Mouse (Mus musculus) kidney, embryonic 15.5 days (tissue): ENCODE results near the gene Cd6. TPM values are rescaled to one million over a fixed set of nuclear protein-coding genes. Genes with fewer than 3 reads are reported as not detected.
A peak's percentile ranks its signal among the peaks of the same experiment; 100 is the strongest.

Source experiments
- ATAC-seq: fragments of 200-750 bp; cut with Nextera tagmentation; replicated peaks from 2 replicates; pipeline ENCODE4 v1.8.0; 2017; ENCODE audit warnings: moderate TSS enrichment; ENCODE audit not compliant: low FRiP score
- H3K27ac ChIP-seq: fragments of 300-500 bp; sonication (generic); 2 replicates; pipeline ENCODE4 v1.5.1; 2015; ENCODE audit warnings: mild to moderate bottlenecking, inconsistent platforms
- H3K27me3 ChIP-seq: fragments of 300-500 bp; sonication (generic); 2 replicates; pipeline ENCODE4 v1.6.1; 2015; ENCODE audit warnings: inconsistent platforms
- H3K36me3 ChIP-seq: fragments of 300-500 bp; sonication (generic); 2 replicates; pipeline ENCODE4 v1.6.1; 2015; ENCODE audit warnings: inconsistent platforms
- H3K4me1 ChIP-seq: fragments of 300-500 bp; sonication (generic); 2 replicates; pipeline ENCODE4 v1.6.1; 2015; ENCODE audit warnings: inconsistent platforms
- H3K4me2 ChIP-seq: fragments of 300-500 bp; sonication (generic); 2 replicates; pipeline ENCODE4 v1.6.1; 2015; ENCODE audit warnings: moderate library complexity, mild to moderate bottlenecking, inconsistent platforms
- H3K4me3 ChIP-seq: fragments of 300-500 bp; sonication (generic); replicated peaks from 2 replicates; pipeline ENCODE4 v1.5.1; 2015; ENCODE audit warnings: mild to moderate bottlenecking, inconsistent platforms
- H3K9ac ChIP-seq: fragments of 300-500 bp; sonication (generic); 2 replicates; pipeline ENCODE4 v1.6.1; 2015; ENCODE audit warnings: mild to moderate bottlenecking, inconsistent platforms
- H3K9me3 ChIP-seq: fragments of 300-500 bp; sonication (generic); replicated peaks from 2 replicates; pipeline ENCODE4 v1.6.1; 2016; ENCODE audit warnings: inconsistent platforms
- WGBS: fragments of 180-500 bp; shearing (Covaris S2); methylation state at CpG from one replicate; pipeline ENCODE4 v1.1.7; 2015; ENCODE audit warnings: mixed read lengths; 5-methylcytosine and 5-hydroxymethylcytosine counted together
- polyA plus RNA-seq: library from polyadenylated mRNA; unstranded; fragments of >200 nt; fragmentation: Nextera tagmentation; extraction: Ambion mirVana; gene quantifications from 2 replicates; pipeline ENCODE4 v1.2.1, GENCODE M21; 2015

Gene Cd6
- polyA plus RNA-seq, 1 experiment from 2014 or later, result 0.26 TPM

DNA sequence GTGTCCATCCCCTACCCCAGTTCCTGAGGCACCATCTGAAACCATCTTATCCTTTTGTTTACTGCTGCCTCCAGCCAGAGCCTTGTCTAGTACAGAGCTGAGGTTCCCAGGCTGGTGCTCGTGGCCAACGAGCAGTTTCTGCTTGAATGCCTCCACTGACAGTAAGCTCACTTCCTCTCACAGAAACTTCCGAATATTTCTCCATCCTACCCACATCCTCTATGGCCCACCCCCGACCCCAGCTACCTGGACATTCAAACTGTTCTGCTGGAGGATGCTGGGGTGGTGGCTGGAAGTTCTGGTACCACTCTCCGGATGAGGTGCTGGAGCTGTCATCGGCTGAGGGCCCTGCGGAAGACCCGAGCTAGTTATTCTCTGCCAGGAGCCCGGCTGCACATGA lies 39.5 kb downstream of the Cd6 start:
- no peaks in the 10 kb centered on the region for H3K9me3 ChIP-seq
- ATAC-seq, result no peak
- no peak overlapping the region for H3K4me2 ChIP-seq
- no peaks in the 10 kb centered on the region for H3K27me3 ChIP-seq
- no peak overlapping the region for H3K9ac ChIP-seq
- no peak overlapping the region for H3K4me3 ChIP-seq
- WGBS, result 76% methylated on average over 9 of the region's 9 CpGs
- no peaks in the 10 kb centered on the region for H3K36me3 ChIP-seq
- no peak overlapping the region for H3K27ac ChIP-seq
- H3K4me1 ChIP-seq, result no peaks in the 10 kb centered on the region

DNA sequence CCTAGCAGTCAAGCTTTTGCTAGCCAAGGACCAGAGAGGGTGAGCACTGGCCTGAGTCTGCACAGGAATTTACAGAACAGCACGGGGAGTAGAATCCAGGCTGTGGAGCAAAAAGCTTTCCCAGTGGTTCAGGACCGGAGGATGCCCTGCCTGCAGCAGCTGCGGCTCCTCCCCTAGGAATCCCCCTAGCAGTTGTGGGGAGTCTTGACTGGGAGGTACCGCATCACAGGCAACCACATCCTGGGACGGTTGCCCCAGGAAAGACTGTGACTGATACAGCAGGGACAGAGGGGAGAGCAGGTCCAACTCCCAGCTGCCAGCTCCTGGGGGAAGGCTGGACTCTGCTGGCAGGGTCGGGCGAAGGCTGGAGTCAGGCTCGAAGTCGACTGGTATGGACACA lies 41.6 kb downstream of the Cd6 start:
- H3K4me2 ChIP-seq, result no peak overlapping the region
- H3K4me1 ChIP-seq, result peaks cover 11% of the 10 kb centered on the region
- no peaks in the 10 kb centered on the region for H3K9me3 ChIP-seq
- H3K27ac ChIP-seq, result no peak overlapping the region
- H3K9ac ChIP-seq, result no peak overlapping the region
- H3K36me3 ChIP-seq, result no peaks in the 10 kb centered on the region
- no peak overlapping the region for H3K4me3 ChIP-seq
- no peaks in the 10 kb centered on the region for H3K27me3 ChIP-seq
- WGBS, result 73% methylated on average over 9 of the region's 9 CpGs
- ATAC-seq, result no peak

DNA sequence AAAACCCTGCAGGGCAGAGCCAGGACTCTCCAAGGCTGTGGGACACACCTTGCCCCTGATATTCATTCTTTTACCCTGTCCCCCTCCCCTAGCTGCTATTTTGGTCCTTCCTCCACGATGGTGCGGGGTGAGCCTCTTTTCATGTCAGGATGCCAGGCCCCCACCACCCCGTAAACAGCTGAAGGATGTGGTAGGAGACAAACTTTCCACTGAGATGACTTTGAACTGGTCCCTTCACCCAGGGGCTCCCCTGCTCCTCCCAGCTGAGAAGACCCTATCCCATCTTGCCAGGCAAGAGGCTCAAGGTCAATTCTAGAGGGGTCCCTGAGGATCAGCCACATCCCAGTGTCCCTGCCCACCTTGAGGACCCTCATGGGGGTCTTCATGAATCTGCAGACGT lies 42.5 kb downstream of the Cd6 start:
- ATAC-seq, result no peak
- Histone ChIP-seq H3K4me2 (no peak overlapping the region), H3K4me3 (no peak overlapping the region), H3K9ac (no peak overlapping the region), H3K9me3 (no peaks in the 10 kb centered on the region), H3K27ac (no peak overlapping the region), H3K27me3 (no peaks in the 10 kb centered on the region), H3K36me3 (no peaks in the 10 kb centered on the region), H3K4me1 (peaks cover 20% of the 10 kb centered on the region)
- WGBS, result 80% methylated on average over 4 of the region's 4 CpGs

DNA sequence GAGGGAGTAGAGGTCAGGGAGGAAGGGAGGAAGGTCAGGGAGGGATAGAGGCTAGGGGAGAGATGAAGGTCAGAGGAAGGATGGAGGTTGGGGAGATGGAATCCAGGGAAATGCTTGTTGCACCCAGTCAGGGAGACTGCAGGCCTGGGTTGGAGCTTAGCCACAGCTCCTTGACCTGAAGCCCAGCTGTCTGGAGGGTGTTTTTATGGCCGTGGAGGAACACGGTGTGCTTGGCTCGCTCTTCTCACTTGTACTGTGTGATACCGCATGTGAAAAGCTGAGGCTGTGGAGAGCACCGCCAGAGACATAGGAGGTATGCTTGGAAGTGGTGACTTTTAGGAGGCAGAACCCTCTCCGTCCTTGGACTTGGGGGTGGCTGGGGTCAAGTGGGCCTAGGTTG lies 43.1 kb downstream of the Cd6 start:
- Histone ChIP-seq H3K4me3 (no peak overlapping the region), H3K9me3 (no peaks in the 10 kb centered on the region), H3K27ac (no peak overlapping the region), H3K27me3 (no peaks in the 10 kb centered on the region), H3K9ac (no peak overlapping the region), H3K4me1 (peaks cover 26% of the 10 kb centered on the region), H3K4me2 (no peak overlapping the region), H3K36me3 (no peaks in the 10 kb centered on the region)
- ATAC-seq, result no peak
- WGBS, result 78% methylated on average over 6 of the region's 6 CpGs

DNA sequence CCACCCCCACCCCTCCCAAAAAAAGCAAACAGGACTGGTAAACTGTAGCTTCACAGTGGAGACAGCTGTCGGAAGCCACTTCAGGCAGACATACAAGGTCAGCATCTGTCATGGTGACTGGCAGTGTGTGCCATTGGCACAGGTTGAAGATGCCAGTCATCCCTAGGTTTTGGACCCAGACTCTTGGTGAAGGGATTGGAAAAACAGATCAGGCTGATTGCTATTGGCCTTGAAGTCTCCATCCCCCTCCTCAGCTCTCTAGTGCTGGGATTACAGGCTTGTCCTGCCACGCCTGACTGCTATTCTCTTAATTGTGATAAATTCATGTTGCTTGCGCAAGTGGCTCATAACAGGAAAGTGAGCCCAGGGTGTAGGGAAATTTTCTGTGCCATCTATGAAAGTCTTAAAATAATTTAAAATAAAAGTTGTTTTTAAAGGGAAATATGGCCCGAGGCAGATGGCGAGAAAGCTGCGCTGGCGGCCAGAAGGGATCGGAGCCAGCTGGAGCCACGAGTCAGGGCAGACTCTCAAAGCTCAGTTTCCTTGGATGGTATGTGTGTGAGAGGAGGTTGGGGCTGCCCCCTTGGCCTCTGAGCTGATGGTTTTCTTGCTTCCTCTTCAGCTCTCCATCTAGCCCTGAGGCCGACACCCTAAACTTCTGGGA lies 44.9 kb downstream of the Cd6 start:
- WGBS, result 72% methylated on average over 10 of the region's 10 CpGs
- H3K4me3 ChIP-seq, result no peak overlapping the region
- ATAC-seq, result no peak

DNA sequence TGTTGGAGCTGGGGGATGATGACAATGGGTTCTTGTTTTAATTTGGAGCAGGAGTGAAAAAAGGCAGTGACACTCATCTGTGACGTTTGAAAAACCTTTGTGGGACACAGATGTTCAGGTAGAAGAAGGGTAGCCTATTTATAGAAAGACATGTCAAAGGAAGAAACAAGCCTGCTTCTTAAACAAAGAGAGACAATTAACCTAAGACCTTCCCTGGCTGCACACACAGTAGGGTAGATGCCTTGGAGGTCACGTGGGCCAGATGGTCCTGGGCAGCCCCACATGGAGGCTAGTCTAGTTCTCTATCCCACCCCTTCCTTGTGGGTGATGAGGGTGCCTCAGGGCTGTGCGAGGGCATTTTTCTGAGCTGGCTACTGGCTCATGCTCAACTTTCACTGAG lies 45.8 kb downstream of the Cd6 start:
- Histone ChIP-seq H3K4me3 (no peak overlapping the region), H3K27me3 (no peaks in the 10 kb centered on the region), H3K27ac (no peak overlapping the region), H3K9me3 (no peaks in the 10 kb centered on the region), H3K4me2 (no peak overlapping the region), H3K36me3 (no peaks in the 10 kb centered on the region), H3K4me1 (peaks cover 28% of the 10 kb centered on the region), H3K9ac (no peak overlapping the region)
- 46% methylated on average over 3 of the region's 3 CpGs for WGBS
- 0 out of 2 replicates have a peak, but pooled peaks have one; percentile 38 for ATAC-seq

More for the DNA sequence above, 44.9 kb downstream of the Cd6 start:
- Histone ChIP-seq H3K4me1 (peaks cover 28% of the 10 kb centered on the region), H3K4me2 (no peak overlapping the region), H3K27me3 (no peaks in the 10 kb centered on the region), H3K27ac (no peak overlapping the region), H3K36me3 (no peaks in the 10 kb centered on the region), H3K9me3 (no peaks in the 10 kb centered on the region), H3K9ac (no peak overlapping the region)

DNA sequence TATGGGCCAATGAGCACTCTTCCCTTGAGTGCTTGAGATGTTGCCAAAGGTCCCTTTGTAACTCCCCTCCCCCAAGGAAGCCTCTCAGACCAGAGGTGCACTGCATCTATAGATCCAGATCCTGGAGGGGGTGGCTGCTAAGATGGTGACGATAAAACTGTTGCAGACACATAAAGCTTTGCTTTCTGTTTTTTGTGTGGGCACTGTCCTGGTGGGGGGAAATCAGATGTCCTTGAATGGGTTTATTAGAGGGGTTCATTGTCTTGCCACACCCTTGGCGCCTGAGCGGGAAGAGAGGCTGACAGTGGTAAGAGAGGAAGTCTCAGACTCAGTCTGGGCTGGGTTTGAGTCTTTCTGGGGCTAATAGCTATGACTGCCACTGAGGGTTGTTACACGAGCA lies 46.7 kb downstream of the Cd6 start:
- no peak overlapping the region for H3K4me3 ChIP-seq
- H3K4me2 ChIP-seq, result no peak overlapping the region
- 74% methylated on average over 4 of the region's 4 CpGs for WGBS
- no peaks in the 10 kb centered on the region for H3K27me3 ChIP-seq
- no peak for ATAC-seq
- peaks cover 28% of the 10 kb centered on the region for H3K4me1 ChIP-seq
- H3K9ac ChIP-seq, result no peak overlapping the region
- no peak overlapping the region for H3K27ac ChIP-seq
- H3K9me3 ChIP-seq, result no peaks in the 10 kb centered on the region
- no peaks in the 10 kb centered on the region for H3K36me3 ChIP-seq

DNA sequence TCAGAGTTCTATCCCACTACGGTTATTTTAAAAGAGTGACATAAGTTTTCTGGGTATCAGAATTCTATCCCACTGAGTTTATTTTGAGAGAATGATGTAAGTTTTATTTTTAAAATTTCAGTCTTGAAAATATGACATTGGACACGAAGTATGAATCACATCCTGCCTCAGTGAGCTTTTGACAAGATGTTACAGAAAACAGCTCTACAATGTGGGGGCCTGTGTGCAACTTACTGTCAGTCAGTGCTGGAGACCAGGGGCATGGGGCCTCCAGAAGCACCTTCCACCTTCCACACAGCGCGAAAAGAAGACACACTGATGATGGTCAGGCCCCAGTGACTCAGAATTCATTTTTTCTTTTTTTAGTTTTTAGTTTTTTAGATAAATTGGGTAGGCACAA lies 48.2 kb downstream of the Cd6 start:
- WGBS, result 82% methylated on average over 4 of the region's 4 CpGs
- H3K27ac ChIP-seq, result no peak overlapping the region
- H3K4me1 ChIP-seq, result peaks cover 28% of the 10 kb centered on the region
- H3K4me3 ChIP-seq, result no peak overlapping the region
- H3K9ac ChIP-seq, result no peak overlapping the region
- no peaks in the 10 kb centered on the region for H3K9me3 ChIP-seq
- H3K36me3 ChIP-seq, result no peaks in the 10 kb centered on the region
- no peaks in the 10 kb centered on the region for H3K27me3 ChIP-seq
- H3K4me2 ChIP-seq, result no peak overlapping the region
- no peak for ATAC-seq

DNA sequence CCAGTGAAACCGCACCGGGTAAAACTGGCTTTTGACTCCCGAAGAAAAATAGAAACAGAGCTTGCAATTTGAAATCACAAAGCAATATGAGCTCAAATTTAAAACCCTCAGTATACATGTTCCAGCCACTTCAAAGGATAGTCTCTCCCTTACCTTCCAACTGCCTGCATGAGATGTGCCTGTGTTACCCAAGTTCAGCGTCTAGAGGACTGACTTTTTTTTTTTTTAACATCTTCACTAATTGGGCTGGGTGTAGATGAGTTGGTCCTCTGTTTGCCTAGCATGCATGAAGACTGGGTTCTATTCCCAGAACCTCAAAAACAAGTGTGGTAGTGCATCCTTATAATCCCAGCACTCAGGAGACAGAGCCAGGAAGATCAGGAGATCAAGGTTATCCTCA lies 53.0 kb downstream of the Cd6 start:
- H3K36me3 ChIP-seq, result no peaks in the 10 kb centered on the region
- 84% methylated on average over 4 of the region's 4 CpGs for WGBS
- H3K9me3 ChIP-seq, result no peaks in the 10 kb centered on the region
- no peak overlapping the region for H3K27ac ChIP-seq
- no peak overlapping the region for H3K4me2 ChIP-seq
- H3K4me1 ChIP-seq, result peaks cover 3% of the 10 kb centered on the region
- no peak for ATAC-seq
- H3K27me3 ChIP-seq, result no peaks in the 10 kb centered on the region
- no peak overlapping the region for H3K9ac ChIP-seq
- no peak overlapping the region for H3K4me3 ChIP-seq

DNA sequence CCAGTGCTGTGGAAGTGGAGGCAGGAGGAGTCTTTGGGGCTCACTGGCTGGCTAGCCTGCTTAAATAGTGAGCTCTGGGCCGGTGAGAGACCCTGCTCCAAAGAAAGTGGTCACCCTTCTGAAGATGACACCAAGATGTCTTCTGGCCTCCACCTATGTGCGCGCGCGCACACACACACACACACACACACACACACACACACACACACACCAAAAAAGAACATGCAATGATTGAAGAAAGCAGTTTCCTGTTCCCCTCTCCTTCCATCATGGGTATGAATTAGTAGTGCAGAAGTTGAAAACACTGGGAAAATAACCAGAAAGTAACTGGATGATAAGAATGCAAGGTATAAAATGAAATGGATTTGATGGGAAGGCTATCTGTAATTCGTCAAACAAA lies 55.7 kb downstream of the Cd6 start:
- ATAC-seq, result no peak
- H3K4me2 ChIP-seq, result no peak overlapping the region
- H3K4me3 ChIP-seq, result no peak overlapping the region
- no peaks in the 10 kb centered on the region for H3K9me3 ChIP-seq
- 91% methylated on average over 6 of the region's 6 CpGs for WGBS
- H3K27me3 ChIP-seq, result no peaks in the 10 kb centered on the region
- H3K27ac ChIP-seq, result no peak overlapping the region
- H3K4me1 ChIP-seq, result peaks cover 15% of the 10 kb centered on the region; the same call in 1 of the 2 replicates
- no peaks in the 10 kb centered on the region for H3K36me3 ChIP-seq
- no peak overlapping the region for H3K9ac ChIP-seq

DNA sequence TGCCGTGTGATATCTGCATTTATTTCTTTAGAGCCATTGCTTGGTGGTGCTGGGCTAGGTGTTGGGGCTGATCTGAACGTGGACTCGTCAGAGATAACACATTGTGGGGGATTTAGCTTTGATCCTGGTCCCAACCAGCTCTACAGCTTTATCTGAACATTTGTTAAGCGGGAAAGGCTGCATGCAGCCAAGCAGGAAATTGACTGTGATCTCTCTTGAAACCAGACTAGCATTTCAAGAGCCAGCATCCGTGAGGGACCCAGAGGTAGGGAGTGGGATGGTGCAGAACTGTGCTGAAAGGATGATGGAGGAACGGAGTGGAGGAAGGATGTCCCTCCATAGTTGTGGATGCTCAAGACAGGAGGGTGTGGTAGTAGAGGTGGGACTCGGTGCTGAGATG lies 56.5 kb downstream of the Cd6 start:
- Histone ChIP-seq H3K4me1 (peaks cover 22% of the 10 kb centered on the region; the same call in 1 of the 2 replicates), H3K4me3 (no peak overlapping the region), H3K9me3 (no peaks in the 10 kb centered on the region), H3K4me2 (no peak overlapping the region), H3K27me3 (no peaks in the 10 kb centered on the region), H3K27ac (no peak overlapping the region), H3K9ac (no peak overlapping the region), H3K36me3 (no peaks in the 10 kb centered on the region)
- 69% methylated on average over 7 of the region's 7 CpGs for WGBS
- ATAC-seq, result no peak

DNA sequence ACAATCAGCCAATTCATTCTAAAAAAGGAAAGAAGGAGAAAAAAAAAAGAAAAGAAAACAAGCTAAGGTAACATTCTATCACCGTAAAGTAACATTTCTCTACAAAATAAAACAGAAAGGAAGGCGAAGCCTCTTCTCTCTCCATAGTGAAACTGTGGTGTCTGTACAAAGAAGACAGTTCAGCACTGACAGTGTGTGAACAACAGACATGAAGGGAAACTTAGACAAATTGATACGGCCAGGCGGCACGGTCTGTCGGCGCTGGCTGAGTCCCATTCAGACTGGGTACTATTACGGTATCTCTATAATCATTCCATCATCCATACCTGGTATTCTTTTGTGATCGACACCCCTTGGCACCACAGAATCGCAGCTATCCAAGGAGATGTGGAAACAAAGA lies 57.0 kb downstream of the Cd6 start:
- 86% methylated on average over 10 of the region's 10 CpGs for WGBS
- Histone ChIP-seq H3K4me3 (no peak overlapping the region), H3K4me1 (peaks cover 22% of the 10 kb centered on the region; the same call in 1 of the 2 replicates), H3K4me2 (no peak overlapping the region), H3K27ac (no peak overlapping the region), H3K9me3 (no peaks in the 10 kb centered on the region), H3K27me3 (no peaks in the 10 kb centered on the region), H3K9ac (no peak overlapping the region), H3K36me3 (no peaks in the 10 kb centered on the region)
- no peak for ATAC-seq

DNA sequence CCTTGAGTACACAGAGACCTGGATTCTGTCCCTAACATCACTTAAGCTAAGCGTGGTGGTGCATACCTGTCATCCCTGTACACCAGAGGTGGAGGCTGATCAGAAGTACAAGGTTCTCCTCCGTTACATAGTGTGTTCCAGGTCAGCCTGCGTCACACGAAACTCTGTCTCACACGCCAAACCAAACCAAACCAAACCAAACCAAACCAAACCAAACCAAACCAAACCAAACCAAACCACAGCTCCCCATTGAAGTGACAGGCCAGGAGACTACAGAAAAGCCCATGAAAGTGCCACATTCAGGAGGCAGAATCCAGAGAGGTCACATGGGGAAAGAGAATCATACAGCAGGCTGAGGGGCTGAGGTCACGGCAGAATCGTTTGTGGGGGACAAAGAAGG lies 57.9 kb downstream of the Cd6 start:
- Histone ChIP-seq H3K4me1 (peaks cover 22% of the 10 kb centered on the region; the same call in 1 of the 2 replicates), H3K4me3 (no peak overlapping the region), H3K9me3 (no peaks in the 10 kb centered on the region), H3K9ac (no peak overlapping the region), H3K27ac (no peak overlapping the region), H3K4me2 (no peak overlapping the region), H3K36me3 (no peaks in the 10 kb centered on the region), H3K27me3 (no peaks in the 10 kb centered on the region)
- ATAC-seq, result no peak
- WGBS, result 83% methylated on average over 7 of the region's 7 CpGs
